Mouse (Mus musculus): Measurements from ENCODE around the gene Dcaf5.

- TF ChIP-seq POLR2A (IDR thresholded peaks at IDR 0.05; ENCODE audit: low read depth, low read length) = no peak
- no peak for TF ChIP-seq ELF1 (IDR thresholded peaks at IDR 0.05; ENCODE audit: low read depth, low read length)
These were observed 3.1 kb downstream of the Dcaf5 start for GRCm38 (mm10) chr12:80433266-80433665.

Data from CH12.LX (cell line).